Mouse (Mus musculus): Measurements from ENCODE around the gene Man2b1. TPM values are rescaled to one million over a fixed set of nuclear protein-coding genes. Genes with fewer than 3 reads are reported as not detected.
"Not testable (repeated sequence)": the region's sequence is repeated elsewhere in the genome, so short reads cannot be mapped to it uniquely, and the experiment has no call there.

Gene Man2b1
- polyA plus RNA-seq, 1 experiment from 2014 or later = 14.7 TPM

DNA sequence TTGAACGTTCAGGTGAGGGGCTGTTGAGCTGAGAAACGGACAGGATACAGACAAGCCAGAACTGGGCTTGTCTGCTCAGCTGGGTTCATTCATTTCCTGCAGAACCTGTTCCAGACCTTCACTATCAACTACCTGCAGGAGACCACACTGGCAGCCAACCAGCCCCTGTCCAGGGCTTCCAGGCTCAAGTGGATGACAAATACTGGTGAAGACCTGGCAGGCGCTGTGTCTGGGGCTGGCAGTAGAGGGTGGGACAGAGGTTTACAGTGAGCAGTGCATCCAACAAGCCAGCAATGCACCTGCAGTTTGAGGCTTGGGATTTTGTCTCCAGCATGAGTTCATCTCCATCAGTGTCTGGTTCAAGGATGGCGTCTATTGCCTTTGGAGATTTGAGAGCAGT, 13.8 kb downstream of the Man2b1 start:
- H3K4me3 ChIP-seq = no peak overlapping the region
- no peaks in the 10 kb centered on the region for H3K27me3 ChIP-seq
- no peaks in the 10 kb centered on the region for H3K4me1 ChIP-seq
- no peak overlapping the region for H3K4me2 ChIP-seq
- no peak for ATAC-seq
- no peak overlapping the region for H3K27ac ChIP-seq
- H3K9ac ChIP-seq = no peak overlapping the region
- WGBS = 92% methylated on average over 4 of the region's 4 CpGs
- H3K36me3 ChIP-seq (ENCODE audit: poor library complexity, severe bottlenecking) = peaks cover 56% of the 10 kb centered on the region
- H3K9me3 ChIP-seq (replicated peaks) = no peaks in the 10 kb centered on the region

DNA sequence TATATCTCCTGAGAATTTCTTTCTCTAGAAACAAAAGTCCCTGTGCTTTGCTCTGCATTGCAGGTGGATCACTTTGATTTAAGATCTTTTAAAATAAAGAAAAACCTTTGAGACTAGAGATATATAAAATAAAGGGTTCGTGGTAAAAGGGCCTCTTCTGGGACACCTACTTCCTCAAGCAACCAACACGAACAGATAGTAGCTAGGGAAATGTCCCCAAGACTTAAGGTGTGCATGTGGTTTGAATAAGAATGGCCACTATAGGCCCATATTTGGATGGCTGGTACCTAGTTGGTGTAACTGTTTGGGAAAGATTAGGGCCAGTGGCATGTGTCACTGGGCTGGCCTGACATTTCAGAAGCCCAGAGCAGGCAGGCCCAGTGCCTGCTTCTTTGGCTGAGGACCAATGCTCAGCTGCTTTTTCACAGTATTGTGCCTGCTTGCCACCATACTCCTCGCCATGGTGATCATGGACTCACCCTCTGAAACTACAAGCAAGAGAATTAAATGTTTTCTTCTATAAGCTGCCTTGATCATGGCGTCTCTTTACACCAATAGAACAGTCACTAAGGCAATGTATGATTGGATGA, 17.1 kb downstream of the Man2b1 start:
- no peak for ATAC-seq
- Histone ChIP-seq H3K36me3 (ENCODE audit: poor library complexity, severe bottlenecking) (peaks cover 38% of the 10 kb centered on the region), H3K27ac (no peak overlapping the region), H3K9ac (no peak overlapping the region), H3K9me3 (replicated peaks) (no peaks in the 10 kb centered on the region), H3K4me3 (no peak overlapping the region), H3K27me3 (no peaks in the 10 kb centered on the region), H3K4me2 (no peak overlapping the region), H3K4me1 (no peaks in the 10 kb centered on the region)
- 84% methylated on average over 4 of the region's 4 CpGs for WGBS

DNA sequence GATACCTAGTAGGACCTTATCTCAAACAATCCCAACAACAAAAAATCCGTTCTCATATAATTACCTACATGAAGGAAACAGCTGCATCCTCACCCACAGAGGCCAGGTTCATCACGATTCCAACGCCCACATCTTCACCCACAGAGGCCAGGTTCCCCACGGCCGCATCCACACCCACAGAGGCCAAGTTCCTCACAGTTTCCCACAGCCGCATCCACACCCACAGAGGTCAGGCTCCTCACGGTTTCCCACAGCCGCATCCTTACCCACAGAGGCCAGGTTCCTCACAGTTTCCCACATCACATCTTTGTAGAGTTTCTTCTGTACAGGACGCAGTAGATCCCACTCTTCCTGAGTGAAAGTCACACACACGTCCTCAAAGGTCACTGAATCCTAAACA, 30.2 kb downstream of the Man2b1 start:
- H3K4me2 ChIP-seq = no peak overlapping the region
- ATAC-seq = no peak
- H3K36me3 ChIP-seq (ENCODE audit: poor library complexity, severe bottlenecking) = peaks cover 30% of the 10 kb centered on the region
- H3K9me3 ChIP-seq (replicated peaks) = no peaks in the 10 kb centered on the region
- no peak overlapping the region for H3K4me3 ChIP-seq
- H3K27me3 ChIP-seq = no peaks in the 10 kb centered on the region
- 96% methylated on average over 10 of the region's 10 CpGs for WGBS
- no peak overlapping the region for H3K9ac ChIP-seq
- no peak overlapping the region for H3K27ac ChIP-seq
- H3K4me1 ChIP-seq = no peaks in the 10 kb centered on the region

DNA sequence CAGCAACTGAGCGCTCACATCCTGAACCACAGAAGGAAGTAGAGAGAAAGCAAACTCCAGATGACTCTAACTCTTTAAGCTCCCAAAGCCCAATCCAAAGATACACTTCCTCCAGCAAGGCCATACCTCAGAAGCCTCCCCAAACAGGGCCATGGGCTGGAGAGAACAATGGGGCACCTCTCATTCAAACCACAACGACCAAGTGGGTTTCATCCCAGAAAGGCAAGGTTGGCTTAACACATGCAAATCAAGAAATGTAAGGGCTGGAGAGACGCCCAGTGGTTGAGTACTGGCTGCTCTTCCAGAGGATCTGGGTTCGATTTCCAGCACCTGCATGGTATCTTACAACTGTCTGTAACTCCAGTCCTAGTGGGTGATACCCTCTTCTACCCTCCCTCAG, 32.4 kb downstream of the Man2b1 start:
- Histone ChIP-seq H3K4me3 (no peak overlapping the region), H3K27me3 (no peaks in the 10 kb centered on the region), H3K9ac (no peak overlapping the region), H3K9me3 (replicated peaks) (no peaks in the 10 kb centered on the region), H3K4me2 (no peak overlapping the region), H3K36me3 (ENCODE audit: poor library complexity, severe bottlenecking) (peaks cover 17% of the 10 kb centered on the region), H3K4me1 (peaks cover 9% of the 10 kb centered on the region; the same call in 1 of the 2 replicates), H3K27ac (no peak overlapping the region)
- no peak for ATAC-seq
- 78% methylated on average over 4 of the region's 4 CpGs for WGBS

DNA sequence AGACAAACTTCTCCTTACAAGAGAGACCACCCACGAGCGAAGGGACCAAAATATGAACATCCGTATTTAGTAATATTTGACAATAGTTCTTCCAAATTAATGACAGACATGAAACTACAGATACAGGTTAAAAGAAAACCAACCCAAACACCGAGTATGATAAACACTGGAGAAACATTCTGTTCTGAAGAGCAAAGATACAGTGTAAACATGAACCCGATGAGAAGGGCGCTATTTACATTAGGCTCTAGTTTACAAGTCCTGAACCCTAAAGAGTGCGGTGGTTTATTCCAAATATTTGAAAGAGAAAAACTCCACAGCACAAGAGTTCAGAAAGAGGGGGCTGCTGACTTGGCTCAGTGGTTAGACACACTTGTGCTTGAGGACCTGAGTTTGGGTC, 33.9 kb downstream of the Man2b1 start:
- H3K4me1 ChIP-seq = peaks cover 9% of the 10 kb centered on the region; the same call in 1 of the 2 replicates
- H3K27ac ChIP-seq = no peak overlapping the region
- H3K9me3 ChIP-seq (replicated peaks) = no peaks in the 10 kb centered on the region
- ATAC-seq = no peak
- H3K4me3 ChIP-seq = no peak overlapping the region
- H3K9ac ChIP-seq = no peak overlapping the region
- H3K4me2 ChIP-seq = no peak overlapping the region
- no peaks in the 10 kb centered on the region for H3K27me3 ChIP-seq
- H3K36me3 ChIP-seq (ENCODE audit: poor library complexity, severe bottlenecking) = peaks cover 3% of the 10 kb centered on the region; the same call in 1 of the 2 replicates
- WGBS = 93% methylated on average over 7 of the region's 7 CpGs

DNA sequence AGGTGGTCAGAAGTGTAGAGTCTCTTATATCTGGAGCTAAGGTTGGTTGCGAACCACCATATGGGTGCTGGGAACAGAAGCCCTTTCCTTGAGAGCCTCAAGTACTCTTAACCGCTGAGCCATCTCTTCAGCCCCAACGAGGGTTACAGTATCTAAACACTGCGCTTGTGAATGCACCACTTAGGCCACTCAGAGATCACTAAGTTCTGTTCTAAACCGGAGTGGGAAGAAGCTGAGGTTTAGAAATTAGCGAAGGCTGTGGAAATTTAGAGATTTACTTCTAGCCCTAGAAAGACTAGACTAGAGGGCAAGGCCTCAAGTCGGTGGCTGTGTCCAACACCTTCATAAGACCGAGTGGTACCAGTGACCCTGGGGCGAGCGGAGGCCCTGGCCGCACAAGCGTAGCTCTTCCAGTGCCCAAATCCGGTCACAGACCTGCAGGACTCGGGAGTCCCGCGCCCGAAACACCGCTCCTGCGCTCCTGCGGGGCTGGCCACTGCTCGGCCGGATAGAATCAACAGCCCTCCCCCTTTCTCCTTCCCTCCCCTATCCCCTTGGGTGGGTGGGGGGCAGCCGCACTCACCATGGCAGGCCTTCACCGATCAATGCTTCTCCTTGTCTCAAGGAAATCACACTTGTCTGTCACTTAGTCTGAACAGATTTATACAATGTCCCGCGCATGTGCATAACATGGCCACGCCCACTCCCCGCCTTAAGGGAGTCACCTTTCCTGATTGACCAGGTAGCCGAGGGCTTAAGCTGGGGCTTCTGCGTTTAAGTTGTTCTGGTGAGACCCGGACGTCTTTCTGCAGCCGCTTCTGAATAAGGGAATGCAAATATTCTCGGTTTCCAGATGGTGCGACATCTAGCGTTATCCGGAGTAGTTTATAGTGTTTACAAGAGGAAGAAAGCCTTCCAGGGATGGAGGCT, 36.2 kb downstream of the Man2b1 start:
- H3K27me3 ChIP-seq = no peaks in the 10 kb centered on the region
- peak overlapping the region; percentile 73 for H3K9ac ChIP-seq
- 6% methylated on average over 37 of the region's 37 CpGs for WGBS
- H3K4me1 ChIP-seq = peaks cover 9% of the 10 kb centered on the region; the same call in 1 of the 2 replicates
- H3K36me3 ChIP-seq (ENCODE audit: poor library complexity, severe bottlenecking) = no peaks in the 10 kb centered on the region
- ATAC-seq = peak; percentile 86
- H3K9me3 ChIP-seq (replicated peaks) = no peaks in the 10 kb centered on the region
- H3K27ac ChIP-seq = no peak overlapping the region
- peak overlapping the region; percentile 86 for H3K4me2 ChIP-seq
- peak overlapping the region; percentile 66 for H3K4me3 ChIP-seq

DNA sequence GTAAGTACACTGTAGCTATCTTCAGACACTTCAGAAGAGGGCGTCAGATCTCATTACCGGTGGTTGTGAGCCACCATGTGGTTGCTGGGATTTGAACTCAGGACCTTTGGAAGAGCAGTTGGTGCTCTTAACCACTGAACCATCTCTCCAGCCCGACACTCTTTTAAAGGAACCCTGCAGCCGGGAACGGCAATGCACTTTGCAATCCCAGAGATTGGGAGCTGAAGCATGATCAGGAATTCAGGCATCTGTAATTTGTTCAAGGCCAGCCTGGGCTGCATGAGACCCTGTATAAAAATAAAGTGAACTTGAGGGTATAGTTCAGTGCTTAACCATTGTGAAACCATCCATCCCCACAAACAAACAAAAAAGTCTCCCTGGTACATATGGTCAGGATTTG, 37.2 kb downstream of the Man2b1 start:
- ATAC-seq; H3K4me1 ChIP-seq; H3K9me3 ChIP-seq (replicated peaks); H3K27me3 ChIP-seq; H3K9ac ChIP-seq; H3K4me2 ChIP-seq; H3K4me3 ChIP-seq; H3K27ac ChIP-seq; H3K36me3 ChIP-seq (ENCODE audit: poor library complexity, severe bottlenecking): not testable (repeated sequence)
- WGBS = 80% methylated on average over 5 of the region's 5 CpGs

DNA sequence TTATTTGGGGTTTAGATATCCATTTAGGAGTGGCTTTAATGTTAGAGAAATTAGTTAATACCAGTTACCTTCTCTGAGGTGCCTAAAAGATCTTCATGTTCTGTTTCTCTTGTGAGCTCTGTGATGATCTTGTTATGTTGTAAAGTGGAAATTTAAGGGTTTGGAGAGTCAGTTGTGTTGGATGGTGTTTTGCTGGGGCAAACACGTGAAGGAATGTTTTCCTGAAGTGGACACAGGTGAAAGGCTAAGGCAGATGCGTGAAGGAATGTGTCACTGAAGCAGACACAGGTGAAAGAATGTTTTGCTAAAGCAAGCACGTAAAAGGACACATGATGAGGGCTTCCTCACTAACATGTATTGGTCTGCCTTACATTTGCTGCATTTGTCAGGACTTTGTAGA, 39.9 kb downstream of the Man2b1 start, which contains the start of gene Zfp791:
Gene Zfp791, minus strand, starts transcription at position 101 of the 400 bp plus-strand sequence.
- H3K4me2 ChIP-seq = no peak within 1 kb of the TSS
- ATAC-seq = no peak
- WGBS = 78% methylated on average over 3 of the region's 3 CpGs

DNA sequence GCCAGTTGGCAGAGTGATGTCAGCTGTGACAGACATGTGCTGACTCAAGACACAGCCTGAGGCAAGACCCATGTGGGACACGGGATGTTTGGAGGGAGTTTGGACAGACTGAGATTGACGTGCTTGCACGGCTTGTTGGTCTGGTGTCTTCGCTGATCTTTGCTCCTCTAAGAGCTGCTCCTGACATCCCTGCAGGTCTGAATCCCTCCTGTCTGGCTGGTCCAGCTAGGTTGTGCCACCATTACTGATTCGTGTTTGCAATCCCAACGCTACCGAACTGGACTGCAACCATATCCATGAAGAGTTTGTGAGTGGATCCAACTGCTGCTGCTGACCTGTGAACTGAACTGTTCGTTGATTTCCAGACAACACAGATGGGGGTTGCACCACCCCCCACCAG, 40.6 kb downstream of the Man2b1 start:
- Histone ChIP-seq H3K27me3 (no peaks in the 10 kb centered on the region), H3K9ac (no peak overlapping the region), H3K4me2 (no peak overlapping the region), H3K36me3 (ENCODE audit: poor library complexity, severe bottlenecking) (no peaks in the 10 kb centered on the region), H3K4me3 (no peak overlapping the region), H3K9me3 (replicated peaks) (no peaks in the 10 kb centered on the region), H3K4me1 (peaks cover 6% of the 10 kb centered on the region; the same call in 1 of the 2 replicates), H3K27ac (no peak overlapping the region)
- ATAC-seq = no peak
- 93% methylated on average over 8 of the region's 8 CpGs for WGBS

More for the DNA sequence above, 39.9 kb downstream of the Man2b1 start, which contains the start of gene Zfp791:
- H3K4me3 ChIP-seq = no peak within 1 kb of the TSS
- H3K9me3 ChIP-seq (replicated peaks) = no peaks in the 10 kb centered on the region
- no peak within 1 kb of the TSS for H3K27ac ChIP-seq
- H3K36me3 ChIP-seq (ENCODE audit: poor library complexity, severe bottlenecking) = no peaks in the 10 kb centered on the region
- H3K27me3 ChIP-seq = no peaks in the 10 kb centered on the region
- H3K4me1 ChIP-seq = peaks cover 9% of the 10 kb centered on the region; the same call in 1 of the 2 replicates
- no peak within 1 kb of the TSS for H3K9ac ChIP-seq

DNA sequence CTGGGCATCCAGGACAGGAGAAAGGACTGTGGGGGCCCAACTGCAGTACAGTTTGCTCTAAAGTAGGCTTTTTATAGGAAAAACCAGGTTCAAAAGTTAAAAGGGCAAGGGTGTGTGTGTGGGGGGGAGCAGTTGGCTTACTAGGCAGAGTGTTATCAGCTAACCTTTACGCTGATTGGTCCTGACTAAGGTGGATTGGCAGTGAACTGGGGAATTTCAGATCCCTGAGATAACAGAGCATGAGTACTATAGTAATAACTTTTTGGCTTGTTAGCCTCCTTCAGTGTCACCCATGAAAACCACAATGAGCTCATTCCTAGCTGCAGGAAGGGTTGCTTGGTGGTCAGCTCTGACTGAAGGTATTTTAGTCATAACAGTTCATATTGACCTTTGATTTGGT, 49.3 kb downstream of the Man2b1 start:
- ATAC-seq = no peak
- H3K4me1 ChIP-seq = no peaks in the 10 kb centered on the region
- H3K27me3 ChIP-seq = peaks cover 6% of the 10 kb centered on the region; the same call in 1 of the 2 replicates
- no peak overlapping the region for H3K27ac ChIP-seq
- no peak overlapping the region for H3K4me3 ChIP-seq
- no peaks in the 10 kb centered on the region for H3K9me3 ChIP-seq (replicated peaks)
- no peak overlapping the region for H3K9ac ChIP-seq
- WGBS = 97% methylated on average over 1 of the region's 1 CpGs
- no peaks in the 10 kb centered on the region for H3K36me3 ChIP-seq (ENCODE audit: poor library complexity, severe bottlenecking)
- no peak overlapping the region for H3K4me2 ChIP-seq

DNA sequence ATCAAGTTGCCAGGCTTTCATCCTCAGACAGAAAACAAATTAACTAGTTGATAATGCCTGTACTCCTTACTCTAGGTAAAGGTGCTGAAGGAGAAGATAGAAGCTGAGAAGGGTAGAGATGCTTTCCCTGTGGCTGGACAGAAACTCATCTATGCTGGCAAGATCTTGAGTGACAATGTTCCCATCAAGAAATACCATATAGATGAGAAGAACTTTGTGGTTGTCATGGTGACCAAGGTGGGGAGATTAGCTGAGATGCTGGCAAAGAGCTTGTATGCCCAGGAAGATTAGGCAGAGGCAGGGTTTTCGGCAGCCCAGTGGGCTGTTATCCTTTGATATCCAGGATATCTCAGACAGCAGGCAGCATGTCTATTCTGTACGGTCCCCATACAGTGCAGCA, 52.6 kb downstream of the Man2b1 start:
- ATAC-seq; H3K27ac ChIP-seq; H3K27me3 ChIP-seq; H3K9me3 ChIP-seq (replicated peaks); H3K4me3 ChIP-seq; H3K4me2 ChIP-seq; H3K9ac ChIP-seq; H3K4me1 ChIP-seq; H3K36me3 ChIP-seq (ENCODE audit: poor library complexity, severe bottlenecking): not testable (repeated sequence)
- 80% methylated on average over 2 of the region's 2 CpGs for WGBS

DNA sequence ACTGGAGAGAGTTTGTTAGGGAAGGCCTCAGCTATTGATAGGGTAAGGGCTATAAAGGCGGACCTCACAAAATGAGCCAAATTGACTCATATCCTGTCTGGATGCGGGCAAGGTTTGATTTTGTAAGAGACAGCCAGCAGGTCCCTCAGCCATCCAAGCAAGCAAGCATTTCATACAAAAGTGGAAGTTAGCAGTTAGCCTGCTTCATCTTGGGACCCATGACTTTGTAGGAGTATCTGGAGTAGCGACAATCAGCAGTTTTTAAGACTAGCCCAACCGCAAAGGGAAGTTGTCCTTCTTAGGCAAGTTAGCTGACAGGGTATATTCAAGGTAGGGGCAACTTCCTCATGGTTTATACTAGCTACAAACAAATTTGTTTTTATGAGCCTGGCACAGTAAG, 59.4 kb downstream of the Man2b1 start:
- peaks cover 8% of the 10 kb centered on the region; the same call in 1 of the 2 replicates for H3K9me3 ChIP-seq (replicated peaks)
- H3K4me1 ChIP-seq = no peaks in the 10 kb centered on the region
- no peak overlapping the region for H3K27ac ChIP-seq
- H3K27me3 ChIP-seq = no peaks in the 10 kb centered on the region
- no peak overlapping the region for H3K9ac ChIP-seq
- H3K4me3 ChIP-seq = no peak overlapping the region
- 93% methylated on average over 4 of the region's 4 CpGs for WGBS
- H3K36me3 ChIP-seq (ENCODE audit: poor library complexity, severe bottlenecking) = no peaks in the 10 kb centered on the region
- no peak overlapping the region for H3K4me2 ChIP-seq
- ATAC-seq = no peak

Measured in forebrain, embryonic 13.5 days (tissue).